Mouse (Mus musculus): ENCODE results near the gene Txnl4b. TPM values are rescaled to one million over a fixed set of nuclear protein-coding genes. Genes with fewer than 3 reads are reported as not detected.

Txnl4b gene
- polyA plus RNA-seq, 1 experiment from 2014 or later, result 9.3 TPM

GRCm38 (mm10) chr8:109595854-109596253, 30.2 kb downstream of the Txnl4b start:
- ATAC-seq (ENCODE audit: insufficient read depth), result no peak
- Histone ChIP-seq H3K27me3 (no peaks in the 10 kb centered on the region), H3K36me3 (replicated peaks) (peaks cover 25% of the 10 kb centered on the region), H3K27ac (replicated peaks) (no peak overlapping the region), H3K9ac (no peak overlapping the region), H3K4me2 (no peak overlapping the region), H3K9me3 (replicated peaks) (no peaks in the 10 kb centered on the region), H3K4me1 (replicated peaks) (peaks cover 6% of the 10 kb centered on the region; the same call in 1 of the 2 replicates), H3K4me3 (replicated peaks) (no peak overlapping the region)
- WGBS (ENCODE audit: insufficient replicate concordance), result 47% methylated on average over 8 of the region's 8 CpGs

GRCm38 (mm10) chr8:109606725-109607124, 41.0 kb downstream of the Txnl4b start:
- H3K27ac ChIP-seq (replicated peaks), result no peak overlapping the region
- H3K36me3 ChIP-seq (replicated peaks), result peaks cover 23% of the 10 kb centered on the region
- WGBS (ENCODE audit: insufficient replicate concordance), result 50% methylated on average over 2 of the region's 2 CpGs
- no peaks in the 10 kb centered on the region for H3K9me3 ChIP-seq (replicated peaks)
- peaks cover 23% of the 10 kb centered on the region for H3K4me1 ChIP-seq (replicated peaks)
- H3K9ac ChIP-seq, result no peak overlapping the region
- no peak overlapping the region for H3K4me3 ChIP-seq (replicated peaks)
- no peaks in the 10 kb centered on the region for H3K27me3 ChIP-seq
- ATAC-seq (ENCODE audit: insufficient read depth), result no peak
- H3K4me2 ChIP-seq, result no peak overlapping the region; the same call in 1 of the 2 replicates

DNA sequence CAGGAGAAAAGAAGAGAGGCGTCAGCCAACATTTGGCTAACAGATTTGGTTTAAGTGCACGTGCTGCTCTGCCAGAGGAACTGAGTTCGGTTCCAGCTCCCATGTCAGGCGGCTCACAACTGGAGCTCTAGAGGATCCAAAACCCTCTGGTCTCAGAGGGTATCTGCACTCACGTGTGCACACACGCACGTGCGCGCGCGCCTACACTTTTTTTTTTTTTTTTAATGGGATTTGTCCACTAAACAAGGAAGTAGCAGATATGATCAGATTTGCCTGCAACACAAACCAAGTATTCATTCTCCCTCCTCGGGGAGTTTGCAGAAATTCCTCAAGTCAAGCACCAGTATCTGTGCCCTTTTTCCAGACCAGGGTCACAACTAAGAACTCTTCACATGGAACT, 42.0 kb downstream of the Txnl4b start:
- Histone ChIP-seq H3K9ac (peak overlapping the region; percentile 57), H3K4me1 (replicated peaks) (peaks cover 23% of the 10 kb centered on the region), H3K9me3 (replicated peaks) (no peaks in the 10 kb centered on the region), H3K27ac (replicated peaks) (peak overlapping the region; percentile 97), H3K27me3 (no peaks in the 10 kb centered on the region), H3K36me3 (replicated peaks) (peaks cover 18% of the 10 kb centered on the region), H3K4me2 (peak overlapping the region; percentile 94), H3K4me3 (replicated peaks) (peak overlapping the region; percentile 74)
- 2% methylated on average over 12 of the region's 12 CpGs for WGBS (ENCODE audit: insufficient replicate concordance)
- ATAC-seq (ENCODE audit: insufficient read depth), result no peak

- WGBS (ENCODE audit: insufficient replicate concordance), result under 1% methylated on average over 42 of the region's 42 CpGs
- Histone ChIP-seq H3K4me2 (peak within 1 kb of the TSS; percentile 94), H3K9me3 (replicated peaks) (no peaks in the 10 kb centered on the region), H3K27ac (replicated peaks) (peak within 1 kb of the TSS; percentile 97), H3K4me3 (replicated peaks) (peak within 1 kb of the TSS; percentile 74), H3K27me3 (no peaks in the 10 kb centered on the region), H3K4me1 (replicated peaks) (peaks cover 23% of the 10 kb centered on the region), H3K36me3 (replicated peaks) (peaks cover 11% of the 10 kb centered on the region), H3K9ac (peak within 1 kb of the TSS; percentile 75)
- peak; percentile 99 for ATAC-seq (ENCODE audit: insufficient read depth)
These were observed 42.8 kb downstream of the Txnl4b start, which contains the start of gene Dhodh for GRCm38 (mm10) chr8:109608271-109609152. Dhodh (minus strand) TSS chr8:109608673.

- no peak for ATAC-seq (ENCODE audit: insufficient read depth)
- Histone ChIP-seq H3K9me3 (replicated peaks) (no peaks in the 10 kb centered on the region), H3K27ac (replicated peaks) (peak overlapping the region; percentile 97), H3K4me1 (replicated peaks) (peaks cover 27% of the 10 kb centered on the region), H3K36me3 (replicated peaks) (peaks cover 5% of the 10 kb centered on the region), H3K4me2 (peak overlapping the region; percentile 94), H3K9ac (peak overlapping the region; percentile 75), H3K4me3 (replicated peaks) (peak overlapping the region; percentile 74), H3K27me3 (no peaks in the 10 kb centered on the region)
- 13% methylated on average over 5 of the region's 5 CpGs for WGBS (ENCODE audit: insufficient replicate concordance)
These were observed 43.4 kb downstream of the Txnl4b start for GRCm38 (mm10) chr8:109609153-109609502.

- H3K27ac ChIP-seq (replicated peaks), result no peak within 1 kb of the TSS; the same call in 1 of the 2 replicates
- no peak within 1 kb of the TSS for H3K9ac ChIP-seq
- no peaks in the 10 kb centered on the region for H3K27me3 ChIP-seq
- H3K36me3 ChIP-seq (replicated peaks), result no peaks in the 10 kb centered on the region
- peak within 1 kb of the TSS; percentile 52 for H3K4me3 ChIP-seq (replicated peaks)
- H3K4me2 ChIP-seq, result peak within 1 kb of the TSS; percentile 70
- peaks cover 20% of the 10 kb centered on the region for H3K4me1 ChIP-seq (replicated peaks)
- peak; percentile 34; the same call in 1 of the 2 replicates for ATAC-seq (ENCODE audit: insufficient read depth)
- 16% methylated on average over 27 of the region's 27 CpGs for WGBS (ENCODE audit: insufficient replicate concordance)
- no peaks in the 10 kb centered on the region for H3K9me3 ChIP-seq (replicated peaks)
These were observed 48.8 kb downstream of the Txnl4b start, which contains the start of gene Pkd1l3 for GRCm38 (mm10) chr8:109614243-109615210. Pkd1l3 (plus strand) TSS chr8:109614517.

DNA sequence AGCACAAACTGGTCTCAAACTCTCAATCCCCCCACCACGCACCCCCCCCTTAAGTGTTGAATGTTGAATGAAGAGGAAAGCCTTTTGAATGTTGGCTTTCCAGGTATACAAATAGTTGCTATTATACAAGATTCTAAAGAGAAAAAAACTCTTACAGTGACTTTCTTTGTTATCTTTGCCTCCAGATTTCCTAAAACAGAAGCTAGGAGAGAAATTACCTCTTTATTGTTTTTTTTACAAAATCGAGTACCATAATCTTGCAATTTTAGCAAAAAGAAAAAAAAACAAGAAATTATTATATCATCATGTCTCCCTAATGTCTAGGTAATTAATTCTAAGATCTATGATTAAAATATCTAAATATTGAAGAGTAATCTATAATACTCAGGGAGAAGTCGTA, 49.9 kb downstream of the Txnl4b start:
- Histone ChIP-seq H3K36me3 (replicated peaks) (no peaks in the 10 kb centered on the region), H3K9ac (no peak overlapping the region), H3K27ac (replicated peaks) (no peak overlapping the region), H3K9me3 (replicated peaks) (no peaks in the 10 kb centered on the region), H3K4me1 (replicated peaks) (peaks cover 15% of the 10 kb centered on the region), H3K4me2 (no peak overlapping the region), H3K27me3 (no peaks in the 10 kb centered on the region), H3K4me3 (replicated peaks) (no peak overlapping the region)
- 58% methylated on average over 3 of the region's 3 CpGs for WGBS (ENCODE audit: insufficient replicate concordance)
- no peak for ATAC-seq (ENCODE audit: insufficient read depth)

Other genes starting within 250 kb of the Txnl4b start
- not detected in 2 replicates for gene Pmfbp1, start 71.9 kb upstream of the Txnl4b start, polyA plus RNA-seq (2015; fragmentation: Nextera tagmentation; extraction: Ambion mirVana)
- 9.7 and 11.4 TPM in 2 replicates for gene Dhx38, start within 50 bp of the Txnl4b start, polyA plus RNA-seq (2015; fragmentation: Nextera tagmentation; extraction: Ambion mirVana)
- gene Hp, start 13.3 kb downstream of the Txnl4b start, polyA plus RNA-seq (2015; fragmentation: Nextera tagmentation; extraction: Ambion mirVana), result 125 and 188 TPM in 2 replicates
- gene Dhodh, start 42.8 kb downstream of the Txnl4b start, polyA plus RNA-seq (2015; fragmentation: Nextera tagmentation; extraction: Ambion mirVana), result 17.2 and 20.3 TPM in 2 replicates
- 0.21 and 0.46 TPM in 2 replicates for gene Pkd1l3, start 48.6 kb downstream of the Txnl4b start, polyA plus RNA-seq (2015; fragmentation: Nextera tagmentation; extraction: Ambion mirVana)
- gene Ist1, start 127.4 kb downstream of the Txnl4b start, polyA plus RNA-seq (2015; fragmentation: Nextera tagmentation; extraction: Ambion mirVana), result 34.1 and 36.9 TPM in 2 replicates
- 6.1 and 6.3 TPM in 2 replicates for gene Zfp821, start 139.7 kb downstream of the Txnl4b start, polyA plus RNA-seq (2015; fragmentation: Nextera tagmentation; extraction: Ambion mirVana)
- 2.1 and 3.5 TPM in 2 replicates for gene Atxn1l, start 171.8 kb downstream of the Txnl4b start, polyA plus RNA-seq (2015; fragmentation: Nextera tagmentation; extraction: Ambion mirVana)
- 14.9 and 15.7 TPM in 2 replicates for gene Ap1g1, start 212.7 kb downstream of the Txnl4b start, polyA plus RNA-seq (2015; fragmentation: Nextera tagmentation; extraction: Ambion mirVana)

Measured in liver, embryonic 15.5 days (tissue).